Mouse (Mus musculus): ENCODE measurements around the gene Zfp786.
"Not testable (repeated sequence)": the region's sequence is repeated elsewhere in the genome, so short reads cannot be mapped to it uniquely, and the experiment has no call there.

The Zfp786 gene

GRCm38 (mm10) chr6:47771760-47772159 is 58.9 kb downstream of the Zfp786 start:
- not testable (repeated sequence) for DNase-seq

GRCm38 (mm10) chr6:47771113-47771512 is 59.6 kb downstream of the Zfp786 start:
- DNase-seq = not testable (repeated sequence)

GRCm38 (mm10) chr6:47769861-47770260 is 60.8 kb downstream of the Zfp786 start:
- not testable (repeated sequence) for DNase-seq

Data from right cerebral cortex, postnatal 14 days (tissue).